Mouse (Mus musculus) erythroblast, embryonic 14.5 days (primary cell): ENCODE measurements around the gene Zbtb4.

Experiments
- GATA1 ChIP-seq: IDR thresholded peaks from 2 replicates; pipeline ENCODE4 v1.6.1; 2012; ENCODE audit warnings: low read length, inconsistent platforms, mixed read lengths
- TAL1 ChIP-seq: IDR thresholded peaks from 3 replicates; pipeline ENCODE4 v1.6.1; 2012; ENCODE audit warnings: low read length, inconsistent platforms, mixed read lengths

DNA sequence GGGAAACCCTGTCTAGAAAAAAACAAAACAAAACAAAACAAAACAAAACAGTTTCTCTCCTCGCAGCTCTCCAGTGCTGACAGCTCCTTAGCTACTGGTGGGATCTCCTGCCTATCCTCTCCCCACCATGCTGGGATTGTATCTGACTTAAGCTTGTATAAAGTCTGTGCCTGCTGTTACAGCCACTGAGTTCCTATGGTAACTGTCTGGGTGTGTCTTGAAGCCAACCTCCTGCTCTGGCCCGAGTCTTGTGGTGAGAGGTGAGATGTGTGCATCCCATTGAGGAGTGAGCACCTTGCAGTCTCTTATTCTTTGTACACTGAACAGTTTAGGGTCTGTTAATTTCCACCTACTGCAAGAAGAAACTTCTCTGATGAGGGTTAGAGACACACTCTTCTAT, 42.6 kb upstream of the Zbtb4 start:
- TF ChIP-seq GATA1 (no peak), TAL1 (no peak)
